Mouse (Mus musculus): Measurements from ENCODE around the gene Shroom2.
"Not testable (repeated sequence)": the region's sequence is repeated elsewhere in the genome, so short reads cannot be mapped to it uniquely, and the experiment has no call there.

The Shroom2 gene

DNA sequence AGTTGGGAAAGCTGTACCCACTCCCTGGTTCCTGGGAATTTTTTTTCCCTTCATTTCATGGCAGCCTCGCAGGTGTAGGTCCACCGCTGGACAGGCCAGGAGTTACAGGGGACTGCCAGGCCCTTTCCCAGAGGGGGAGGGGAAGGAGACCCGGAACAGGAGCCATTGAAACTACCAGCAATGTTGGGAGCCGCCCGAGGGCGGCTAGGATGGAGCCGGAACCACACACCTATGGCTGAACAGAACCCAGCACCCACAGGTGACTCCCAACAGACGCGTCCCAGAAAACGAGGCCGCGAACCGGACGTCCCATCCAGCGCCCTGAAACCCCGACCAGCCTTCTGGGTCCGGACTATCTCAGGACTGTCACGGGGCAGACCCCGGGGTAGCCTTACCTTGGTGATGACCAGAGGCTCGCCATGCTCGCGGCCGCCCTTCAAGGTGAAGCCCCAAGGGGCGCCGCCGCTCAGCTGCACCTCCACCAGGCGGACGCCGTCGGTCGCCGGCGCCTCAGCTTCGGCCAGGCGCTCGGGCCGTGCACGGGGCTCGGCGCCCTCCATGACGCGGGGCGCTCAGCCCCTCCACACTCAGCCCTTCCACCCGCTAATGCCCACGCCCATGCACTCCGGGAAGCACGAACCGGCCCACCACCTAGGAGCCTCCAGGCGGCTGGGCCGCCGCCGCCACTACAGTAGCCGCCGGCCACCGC is at the start of gene Shroom2:
Gene Shroom2, minus strand, starts transcription at position 575 of the 709 bp plus-strand sequence.
- no peak for DNase-seq

- DNase-seq: no peak
These were observed 49.7 kb upstream of the Shroom2 start for GRCm38 (mm10) chrX:152818996-152819395.

DNA sequence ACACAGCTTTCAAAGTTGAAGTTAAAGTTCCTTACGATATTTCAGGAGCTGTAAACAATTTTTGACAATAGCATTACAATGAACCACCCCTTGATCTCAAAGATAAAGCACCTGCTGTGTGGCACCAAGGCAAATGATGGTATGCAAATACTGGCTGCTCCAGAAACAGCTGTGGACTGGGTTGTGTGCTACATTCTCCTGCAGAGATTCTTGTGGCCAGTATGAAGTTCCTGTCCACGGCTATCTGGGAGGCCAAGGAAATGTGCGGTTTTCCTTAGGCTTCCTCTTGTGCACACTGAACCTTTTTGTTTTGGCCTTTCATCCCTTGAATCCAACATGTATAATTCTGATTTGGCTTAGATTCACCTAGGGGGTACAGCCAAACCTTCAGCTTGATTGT is 44.1 kb upstream of the Shroom2 start:
- DNase-seq: no peak

DNA sequence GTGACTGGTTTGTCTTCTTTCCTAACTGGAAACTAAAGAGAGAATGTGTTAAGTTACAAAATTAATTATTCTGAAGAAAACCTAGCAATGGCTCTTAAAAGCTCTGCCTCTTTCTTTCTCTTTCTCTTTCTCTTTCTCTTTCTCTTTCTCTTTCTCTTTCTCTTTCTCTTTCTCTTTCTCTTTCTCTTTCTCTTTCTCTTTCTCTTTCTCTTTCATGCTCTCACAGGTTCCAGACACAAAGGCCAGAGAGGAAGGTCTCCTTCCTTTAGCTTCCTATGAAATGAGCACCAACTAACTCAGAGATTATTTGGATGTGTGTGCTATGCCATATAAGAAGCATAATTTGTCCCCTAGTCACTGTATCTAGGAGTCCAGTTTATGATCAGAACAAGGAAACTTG is 36.1 kb upstream of the Shroom2 start:
- DNase-seq: no peak

DNA sequence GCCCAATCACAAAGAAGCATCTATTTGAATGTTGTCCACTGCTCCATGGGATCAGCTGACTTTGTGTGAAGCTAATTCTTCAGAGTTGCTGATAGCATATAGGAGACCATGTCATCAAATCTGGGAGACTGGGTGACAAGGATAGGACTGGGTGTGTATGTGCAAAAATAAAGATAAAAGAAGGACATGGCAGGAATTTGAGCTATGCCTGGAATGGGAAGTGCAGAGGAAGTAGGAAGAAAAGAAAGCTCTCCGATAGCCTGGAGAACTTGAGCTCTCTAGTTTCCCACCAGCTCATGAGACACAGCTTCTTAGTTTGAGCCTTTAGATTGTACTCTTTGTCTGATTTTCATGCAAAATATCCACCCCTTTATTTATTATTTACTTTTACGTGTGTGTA is 19.3 kb upstream of the Shroom2 start:
- no peak for DNase-seq

- DNase-seq: no peak
These were observed 18.9 kb upstream of the Shroom2 start for GRCm38 (mm10) chrX:152788129-152788528.

GRCm38 (mm10) chrX:152781720-152782403 is 12.6 kb upstream of the Shroom2 start, which contains the start of gene Gpr143:
TSS of gene Gpr143 (plus strand) at chrX:152781921.
- no peak for DNase-seq

GRCm38 (mm10) chrX:152769600-152770157 is 414 bp upstream of the Shroom2 start:
- no peak for DNase-seq

- no peak for DNase-seq
These were observed 5.1 kb downstream of the Shroom2 start for GRCm38 (mm10) chrX:152764171-152764570.

DNA sequence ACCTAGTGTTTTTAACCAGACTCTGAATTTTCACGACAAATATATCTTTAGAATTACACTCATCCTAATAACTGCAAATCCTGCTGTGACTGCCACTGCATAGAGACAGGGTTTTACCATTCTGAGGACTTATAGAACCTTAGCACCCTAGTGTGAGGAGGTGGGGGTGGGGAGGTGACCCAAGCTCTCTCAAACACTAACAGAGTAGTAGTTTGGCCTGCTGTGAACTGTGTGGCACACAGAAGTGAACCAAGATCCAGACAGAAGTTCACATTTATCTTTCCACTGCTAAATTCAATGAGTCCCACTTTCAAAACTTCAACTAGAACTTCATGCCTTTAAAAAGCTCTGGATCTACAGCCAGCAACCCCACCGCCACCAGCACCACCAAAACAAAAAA is 6.4 kb downstream of the Shroom2 start:
- no peak for DNase-seq

DNA sequence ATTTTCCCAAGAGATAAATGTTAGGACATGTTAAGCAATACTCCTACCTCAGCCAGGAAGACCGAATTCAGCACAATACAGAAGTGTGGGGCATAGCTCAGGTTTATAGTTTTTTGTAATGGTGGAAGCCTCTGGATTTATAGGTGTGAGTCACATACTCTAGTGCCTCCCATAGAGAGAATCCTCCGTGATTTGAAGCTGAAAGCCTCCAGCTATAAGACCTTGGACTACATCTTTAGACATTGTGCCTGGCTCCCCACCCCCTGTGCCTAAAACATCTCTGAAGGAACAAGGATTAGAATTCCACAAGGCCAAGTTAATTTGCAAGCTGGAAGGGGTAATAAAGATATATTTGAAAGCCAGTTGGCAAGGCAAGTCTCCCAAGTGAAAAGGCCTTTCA is 6.8 kb downstream of the Shroom2 start:
- no peak for DNase-seq

- no peak for DNase-seq
These were observed 13.0 kb downstream of the Shroom2 start for GRCm38 (mm10) chrX:152756293-152756692.

DNA sequence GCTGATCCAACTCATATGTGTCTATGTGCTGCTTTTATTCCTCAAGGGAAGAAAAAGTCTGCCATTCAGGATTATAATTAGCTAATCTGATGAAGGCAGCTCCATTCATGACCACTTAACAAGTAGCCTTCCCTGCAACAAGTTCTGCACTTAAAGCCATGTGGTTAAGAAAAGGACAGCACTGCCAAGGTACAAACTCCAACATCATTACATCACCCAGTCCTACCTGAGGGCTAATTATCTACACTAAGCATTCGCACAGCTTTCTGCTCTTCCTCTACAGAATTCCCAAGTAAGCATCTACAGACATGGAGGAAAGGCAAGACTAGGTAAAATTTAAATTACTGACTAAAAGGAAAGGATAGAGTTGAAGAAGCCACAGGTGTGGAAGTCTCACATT is 13.4 kb downstream of the Shroom2 start:
- no peak for DNase-seq

GRCm38 (mm10) chrX:152745925-152746324 is 23.3 kb downstream of the Shroom2 start:
- DNase-seq: no peak

- DNase-seq: no peak
These were observed 25.6 kb downstream of the Shroom2 start for GRCm38 (mm10) chrX:152743642-152744041.

- DNase-seq: no peak
These were observed 30.4 kb downstream of the Shroom2 start for GRCm38 (mm10) chrX:152738759-152739368.

- no peak for DNase-seq
These were observed 31.1 kb downstream of the Shroom2 start for GRCm38 (mm10) chrX:152738191-152738590.

GRCm38 (mm10) chrX:152735283-152735682 is 34.0 kb downstream of the Shroom2 start:
- no peak for DNase-seq

DNA sequence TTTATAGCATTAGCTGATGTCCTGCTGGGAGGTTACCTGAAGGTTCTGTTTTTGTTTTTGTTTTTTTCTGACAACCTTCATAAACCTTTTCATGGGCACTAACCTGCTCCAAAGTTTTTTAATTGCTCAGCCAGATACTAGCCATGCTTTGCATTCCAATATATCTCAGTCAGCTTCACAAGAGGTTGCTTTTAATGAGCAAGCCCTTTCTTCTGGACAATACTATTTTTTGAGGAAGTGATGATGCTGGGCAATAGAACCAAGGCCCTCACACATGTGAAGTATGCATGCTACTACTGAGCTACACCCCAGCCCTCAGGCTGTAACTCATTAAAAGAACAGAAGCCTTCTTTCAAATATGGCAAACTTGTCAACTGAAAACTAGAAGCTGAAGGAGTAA is 52.6 kb downstream of the Shroom2 start:
- no peak for DNase-seq

DNA sequence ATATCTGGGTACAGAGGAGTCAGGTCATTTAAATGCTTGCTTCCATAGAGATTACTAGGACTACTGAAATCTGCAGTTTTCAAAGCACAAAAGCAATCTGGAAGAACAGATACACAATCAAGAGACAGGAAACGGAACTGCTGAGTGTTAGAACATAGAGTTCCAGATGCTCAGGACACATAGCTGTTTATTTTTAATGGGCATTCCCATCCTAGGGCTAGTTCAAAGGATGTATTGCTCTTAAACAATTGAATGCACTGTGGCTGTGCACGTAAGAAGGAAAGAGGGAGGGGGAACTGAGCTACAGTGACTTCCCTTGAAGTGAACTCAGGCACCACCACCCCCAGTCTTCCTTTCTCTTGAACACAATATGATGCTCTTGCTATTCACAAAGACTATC is 58.5 kb downstream of the Shroom2 start:
- DNase-seq: not testable (repeated sequence)

DNA sequence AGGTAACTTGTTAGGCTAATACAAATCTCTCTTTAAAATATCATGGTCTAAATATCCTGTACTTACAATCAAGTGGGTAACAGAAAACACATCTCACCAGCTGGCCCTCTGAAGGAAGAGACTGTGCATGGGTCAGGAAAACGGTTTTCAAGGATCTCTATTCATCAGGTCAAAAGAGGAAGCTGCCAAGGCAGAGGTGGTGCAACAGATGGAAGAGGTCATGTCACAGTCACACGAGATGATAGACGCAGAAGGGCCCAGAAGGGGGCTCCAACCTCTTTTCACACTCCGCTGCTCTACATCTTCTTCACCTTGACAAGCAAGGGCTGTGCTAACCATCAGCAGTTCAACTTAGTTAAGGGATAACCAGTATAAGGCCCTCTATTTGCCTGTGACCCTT is 60.9 kb downstream of the Shroom2 start:
- DNase-seq: no peak

- peak in 1 of 2 experiments; percentile 1 for DNase-seq
These were observed 63.9 kb downstream of the Shroom2 start for GRCm38 (mm10) chrX:152705397-152705796.

DNA sequence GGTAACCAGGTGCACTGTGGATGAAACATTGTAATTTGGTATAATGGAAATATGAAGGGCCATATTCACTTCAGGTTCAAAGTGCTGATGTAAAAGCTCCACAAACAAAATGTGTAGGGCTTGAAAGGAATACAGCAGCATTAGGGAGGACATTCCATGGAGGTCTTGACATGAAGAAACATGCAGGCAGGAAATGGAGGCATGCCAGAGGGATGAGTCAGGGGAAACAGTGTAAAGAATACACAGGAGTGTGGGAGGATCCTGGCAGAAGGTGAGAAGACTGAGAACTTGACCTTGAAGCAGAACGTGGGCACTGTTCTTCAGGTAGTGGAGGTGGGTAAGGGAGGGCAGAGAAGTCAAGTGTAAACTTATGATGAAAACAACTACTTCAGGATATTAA is 65.6 kb downstream of the Shroom2 start:
- DNase-seq: no peak

DNA sequence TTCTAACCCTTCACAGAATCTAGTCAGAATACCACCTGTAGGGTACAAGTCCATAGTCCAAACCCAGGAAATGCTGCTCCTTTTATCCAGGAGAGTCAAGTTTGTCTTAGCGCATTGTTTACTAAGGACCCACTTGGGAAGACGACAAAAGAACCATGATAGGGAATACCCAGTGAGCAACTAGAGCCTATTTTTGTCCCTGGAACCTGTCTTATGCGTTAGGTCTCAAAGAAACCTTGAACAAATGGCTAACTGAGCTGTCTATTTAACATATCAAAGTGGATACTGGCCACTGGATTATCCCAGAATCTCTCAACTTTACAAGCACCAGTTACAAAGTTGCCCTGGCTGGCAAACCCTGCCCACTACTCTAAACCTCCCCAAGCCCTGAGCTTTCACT is 67.6 kb downstream of the Shroom2 start:
- DNase-seq: no peak
